Mouse (Mus musculus): ENCODE measurements at regions not wholly inside any gene's neighbourhood (a gene's known extent, or its start where the extent isn't known, plus 50 kb on each side); places are given as distances from the start of the nearest gene placed in this dataset.

DNA sequence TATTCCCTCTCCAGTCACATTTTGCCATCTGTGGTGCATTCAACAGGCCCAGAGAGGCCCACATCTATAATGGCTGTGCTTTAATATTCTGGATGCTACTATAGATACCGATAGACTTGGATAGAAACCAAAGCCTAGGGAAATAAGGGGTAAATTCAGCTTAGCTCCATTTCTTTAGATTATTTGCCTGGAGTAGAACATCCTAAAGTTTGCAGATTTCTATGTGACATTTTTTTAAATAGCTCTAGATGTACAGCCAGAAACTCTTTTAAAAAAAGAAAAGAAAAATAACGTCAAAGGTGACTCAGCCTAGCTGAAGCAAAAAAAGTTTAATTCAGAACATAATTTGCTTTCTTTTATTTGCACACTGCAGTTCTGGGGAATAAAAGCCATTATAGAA is 735.4 kb downstream of the Nova1 start:
- TF ChIP-seq HCFC1 (IDR thresholded peaks at IDR 0.05; ENCODE audit: low read depth, low read length) (no peak), CTCF (IDR thresholded peaks at IDR 0.05 in 2 of 3, conservative IDR thresholded peaks at IDR 0.05 in 1 of 3; ENCODE audit: control insufficient read depth in 1 of 3, insufficient read depth in 1 of 3, low read depth in 2 of 3, low read length in 3 of 3, poor library complexity in 1 of 3, severe bottlenecking in 1 of 3) (no peak), RCOR1 (IDR thresholded peaks at IDR 0.05; ENCODE audit: low read depth, low read length) (no peak), EP300 (IDR thresholded peaks at IDR 0.05; ENCODE audit: low read depth in 1 of 2, low read length in 2 of 2) (no peak)

All from MEL (cell line).